Mouse (Mus musculus): Measurements from ENCODE around the gene Cldn11.

DNA sequence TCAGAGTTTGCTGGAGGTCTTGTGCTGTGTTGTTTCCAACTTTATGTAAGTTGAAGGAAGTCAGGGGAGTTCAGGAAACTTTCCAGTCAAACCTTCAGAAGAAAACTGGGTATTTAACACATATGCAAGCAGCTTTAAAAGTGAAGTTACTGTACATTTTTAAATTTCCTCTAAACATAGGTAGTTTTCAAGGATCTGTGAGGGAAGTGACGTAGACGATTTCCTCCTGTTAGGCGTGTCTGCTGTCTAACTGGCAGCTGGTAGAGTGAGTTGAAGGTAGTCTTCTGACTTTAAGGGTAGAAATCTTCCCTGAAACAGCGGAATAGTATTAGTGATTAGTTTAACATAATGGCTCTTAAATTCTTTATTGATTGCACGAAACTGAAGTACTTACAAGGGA lies 49.7 kb upstream of the Cldn11 start:
- TF ChIP-seq CTCF (IDR thresholded peaks at IDR 0.05; ENCODE audit: low read depth, low read length) (no peak), GATA1 (IDR thresholded peaks at IDR 0.05; ENCODE audit: borderline replicate concordance, low read length) (no peak), POLR2AphosphoS5 (IDR thresholded peaks at IDR 0.05; ENCODE audit: insufficient replicate concordance, low read depth, low read length) (no peak), TAL1 (conservative IDR thresholded peaks at IDR 0.05; ENCODE audit: low read depth, low read length) (no peak)
